Mouse (Mus musculus) CH12F3 (cell line): ENCODE measurements around the gene Spaca4.

Source experiments
- in situ Hi-C: fragments of 300-500 bp; cut with MboI; formaldehyde crosslinking; loops from 2 replicates; pipeline ENCODE4 v1.14.3; 2020; ENCODE audit warnings: low sequenced_read_pairs

Spaca4 gene

GRCm38 (mm10) chr7:45713881-45714520 lies 11.6 kb downstream of the Spaca4 start:
- in situ Hi-C loops, result no loop called here

GRCm38 (mm10) chr7:45713396-45713795 lies 12.2 kb downstream of the Spaca4 start:
- in situ Hi-C loops, result no loop called here

GRCm38 (mm10) chr7:45712022-45712757 lies 13.4 kb downstream of the Spaca4 start:
- in situ Hi-C loops, result no loop called here

GRCm38 (mm10) chr7:45711316-45712021 lies 14.1 kb downstream of the Spaca4 start:
- in situ Hi-C loops, result no loop called here

GRCm38 (mm10) chr7:45710477-45711191 lies 15.0 kb downstream of the Spaca4 start:
- in situ Hi-C loops, result no loop called here

GRCm38 (mm10) chr7:45709677-45710355 lies 15.8 kb downstream of the Spaca4 start:
- in situ Hi-C loops, result no loop called here

GRCm38 (mm10) chr7:45709036-45709435 lies 16.6 kb downstream of the Spaca4 start:
- in situ Hi-C loops, result no loop called here

GRCm38 (mm10) chr7:45708221-45708761 lies 17.3 kb downstream of the Spaca4 start:
- in situ Hi-C loops, result no loop called here

GRCm38 (mm10) chr7:45707375-45707967 lies 18.1 kb downstream of the Spaca4 start:
- in situ Hi-C loops, result no loop called here

GRCm38 (mm10) chr7:45706721-45707241 lies 18.8 kb downstream of the Spaca4 start:
- in situ Hi-C loops, result no loop called here

GRCm38 (mm10) chr7:45705873-45706281 lies 19.7 kb downstream of the Spaca4 start:
- in situ Hi-C loops, result no loop called here

- in situ Hi-C loops, result no loop called here
These were observed 20.2 kb downstream of the Spaca4 start for GRCm38 (mm10) chr7:45705443-45705864.

- in situ Hi-C loops, result no loop called here
These were observed 20.7 kb downstream of the Spaca4 start, which contains the start of gene Dbp for GRCm38 (mm10) chr7:45704730-45705442. Gene Dbp, plus strand, starts transcription at chr7:45705088.

- in situ Hi-C loops, result no loop called here
These were observed 21.5 kb downstream of the Spaca4 start for GRCm38 (mm10) chr7:45704046-45704559.

- in situ Hi-C loops, result no loop called here
These were observed 22.0 kb downstream of the Spaca4 start for GRCm38 (mm10) chr7:45703521-45704033.

- in situ Hi-C loops, result no loop called here
These were observed 22.6 kb downstream of the Spaca4 start for GRCm38 (mm10) chr7:45702809-45703520.

- in situ Hi-C loops, result no loop called here
These were observed 23.3 kb downstream of the Spaca4 start for GRCm38 (mm10) chr7:45702316-45702715.

GRCm38 (mm10) chr7:45701607-45702006 lies 24.0 kb downstream of the Spaca4 start:
- in situ Hi-C loops, result no loop called here
